Mouse (Mus musculus) fat pad, adult 2 months (tissue): ENCODE results near the gene Pcnx.

Experiments
- DNase-seq: peaks from one replicate; pipeline ENCODE4 v3.0.0-alpha.2; 2011; ENCODE audit warnings: low read depth, low spot score; ENCODE audit errors: extremely low read depth

Pcnx gene

GRCm38 (mm10) chr12:81853543-81853942 lies 6.3 kb upstream of the Pcnx start:
- no peak for DNase-seq

DNA sequence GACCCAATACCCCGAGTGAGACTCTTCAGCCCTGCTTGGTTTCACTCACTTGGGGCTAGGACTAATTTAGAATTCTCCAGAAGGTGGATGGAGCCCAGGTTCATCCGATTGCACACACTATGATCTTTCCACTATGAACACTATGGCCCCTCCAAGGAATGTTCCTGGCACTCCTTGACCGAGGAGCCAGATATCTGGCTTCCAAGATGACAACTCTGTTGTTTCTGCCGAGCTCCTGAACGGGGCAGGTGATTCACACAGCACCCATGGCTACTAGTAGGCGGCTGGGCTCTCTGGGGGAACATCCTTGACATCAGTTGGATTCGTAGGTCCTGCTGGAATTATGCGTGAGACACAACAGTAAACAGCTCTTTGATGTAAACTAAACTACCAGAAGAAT lies 4.8 kb upstream of the Pcnx start:
- no peak for DNase-seq

- peak; percentile 68 for DNase-seq
Measured at GRCm38 (mm10) chr12:81856696-81857095, 3.1 kb upstream of the Pcnx start.

DNA sequence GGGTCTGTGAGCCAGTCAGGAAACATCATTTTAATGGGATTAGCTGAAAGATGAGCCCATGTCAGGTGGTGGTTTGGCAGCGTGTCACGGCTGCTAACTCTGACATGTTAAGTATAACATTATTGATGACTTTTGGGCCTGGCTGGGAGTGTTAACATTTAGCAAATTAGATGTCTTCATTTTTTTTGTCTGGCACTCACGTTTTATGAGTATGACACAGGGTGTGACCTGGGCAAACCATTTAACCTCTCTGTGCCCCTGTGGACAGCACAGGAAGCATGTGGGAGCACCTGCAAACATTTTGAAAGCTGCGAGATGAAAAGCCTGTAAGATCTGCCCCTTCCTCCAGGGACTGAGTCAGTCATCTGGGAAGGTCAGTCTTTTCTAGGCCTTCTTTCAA lies 2.6 kb upstream of the Pcnx start:
- DNase-seq: peak; percentile 47

- DNase-seq: no peak
Measured at GRCm38 (mm10) chr12:81857978-81858569, 1.7 kb upstream of the Pcnx start.

- DNase-seq: no peak
Measured at GRCm38 (mm10) chr12:81860308-81861181, 722 bp downstream of the Pcnx start.

DNA sequence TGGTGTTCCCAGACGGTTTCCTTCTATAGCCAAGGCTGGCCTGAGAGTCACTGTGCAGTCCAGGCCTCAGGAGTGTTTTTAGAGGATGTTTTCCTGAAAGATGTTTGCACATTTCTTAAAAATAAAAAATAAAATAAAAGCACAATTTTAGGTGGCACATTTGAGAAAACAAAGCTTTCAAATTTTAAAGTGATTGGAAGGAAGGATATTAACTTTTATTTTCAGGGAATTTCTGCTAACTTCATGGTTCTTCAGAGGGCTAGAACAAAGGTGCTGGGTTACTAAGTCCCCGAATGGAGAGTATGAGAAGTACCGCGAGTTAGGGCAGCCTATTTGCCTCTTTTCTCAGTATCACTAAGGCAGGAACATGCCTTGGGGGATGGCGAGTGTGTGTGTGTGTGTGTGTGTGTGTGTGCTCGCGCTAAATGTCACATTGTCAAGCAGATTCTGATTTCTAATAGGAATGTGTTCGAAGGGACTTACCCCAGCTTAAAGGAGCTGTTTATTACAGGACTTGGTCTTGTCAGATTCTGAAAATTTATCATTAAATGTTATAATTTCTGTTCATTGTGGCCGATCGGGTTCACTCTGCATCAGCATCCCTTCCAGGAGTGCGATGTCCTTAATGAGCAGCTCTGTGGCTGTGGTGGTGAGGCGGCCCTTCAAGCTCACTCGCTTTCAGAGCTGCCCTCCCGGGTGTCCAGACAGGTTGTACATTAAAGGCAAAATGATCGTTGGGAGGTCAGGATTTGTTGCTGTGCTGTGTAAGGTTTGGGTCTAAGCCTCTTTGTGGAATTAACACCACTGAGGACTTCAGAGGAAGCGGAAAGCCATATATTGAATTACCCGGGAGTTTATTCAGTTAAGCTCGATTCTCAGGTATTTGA lies 1.6 kb downstream of the Pcnx start:
- no peak for DNase-seq

GRCm38 (mm10) chr12:81862351-81862802 lies 2.6 kb downstream of the Pcnx start:
- no peak for DNase-seq

GRCm38 (mm10) chr12:81863949-81864348 lies 4.1 kb downstream of the Pcnx start:
- DNase-seq: no peak

- DNase-seq: no peak
Measured at GRCm38 (mm10) chr12:81865183-81865582, 5.4 kb downstream of the Pcnx start.

GRCm38 (mm10) chr12:81867316-81867715 lies 7.5 kb downstream of the Pcnx start:
- DNase-seq: no peak

- no peak for DNase-seq
Measured at GRCm38 (mm10) chr12:81869205-81869940, 9.6 kb downstream of the Pcnx start.

GRCm38 (mm10) chr12:81873345-81873744 lies 13.5 kb downstream of the Pcnx start:
- no peak for DNase-seq

DNA sequence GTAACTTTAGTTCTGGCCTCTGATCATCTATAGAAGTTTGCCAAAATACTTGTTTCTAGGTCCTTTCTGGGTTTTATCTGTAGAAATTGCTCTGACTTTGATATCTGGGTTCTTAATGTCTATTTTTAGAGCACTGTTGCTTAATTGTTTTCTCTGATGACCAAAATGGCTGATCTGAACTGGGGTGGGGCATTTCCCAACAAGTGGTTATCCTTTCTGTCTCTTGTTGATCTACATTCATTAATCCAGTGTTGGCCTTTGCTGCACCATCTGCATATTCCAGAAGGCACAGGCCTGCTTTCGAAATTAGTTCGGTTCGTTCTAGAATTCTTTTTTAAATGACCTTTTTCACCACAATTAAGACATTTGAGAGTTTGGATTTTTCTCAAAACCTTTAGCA lies 20.3 kb downstream of the Pcnx start:
- no peak for DNase-seq

DNA sequence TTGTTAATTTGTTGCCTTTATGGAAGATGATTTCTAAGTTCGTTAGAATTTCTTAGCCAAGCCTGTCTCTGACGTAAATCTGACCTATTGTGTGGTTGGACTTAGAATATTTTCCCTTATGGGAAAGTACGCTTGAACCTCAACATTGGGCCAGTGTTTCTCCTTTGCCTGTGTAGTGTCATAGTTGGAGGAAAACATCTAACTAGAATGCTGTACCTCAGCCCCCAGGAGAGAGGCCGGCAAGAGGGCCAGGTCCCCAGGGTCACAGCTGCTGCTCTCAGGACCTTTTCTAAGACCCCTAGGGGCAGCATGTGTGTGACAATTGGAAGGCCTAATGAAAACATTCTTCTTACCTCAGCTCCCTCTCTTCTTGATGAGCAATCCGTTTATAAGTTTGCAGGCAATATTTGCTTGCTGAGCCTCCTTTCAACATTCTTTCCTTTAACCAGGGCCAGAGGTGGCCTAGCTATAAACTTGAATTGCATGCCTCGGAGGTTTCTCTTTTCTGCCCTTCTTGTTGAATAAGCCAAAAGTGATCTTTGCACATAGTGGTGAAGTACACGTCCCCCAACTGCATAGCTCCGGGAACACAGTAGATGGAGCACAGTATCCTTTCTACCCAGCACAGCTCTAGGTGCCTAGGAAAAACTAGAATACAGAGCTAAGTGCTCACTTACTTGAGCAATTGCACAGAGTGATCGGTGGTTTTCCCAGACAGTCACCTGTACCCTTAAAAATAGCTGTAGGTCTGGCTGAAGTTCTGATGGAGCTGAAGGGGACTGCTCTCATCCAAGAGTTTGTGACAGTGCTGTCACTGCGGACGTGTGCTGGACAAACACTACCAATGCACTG lies 23.7 kb downstream of the Pcnx start:
- DNase-seq: no peak

DNA sequence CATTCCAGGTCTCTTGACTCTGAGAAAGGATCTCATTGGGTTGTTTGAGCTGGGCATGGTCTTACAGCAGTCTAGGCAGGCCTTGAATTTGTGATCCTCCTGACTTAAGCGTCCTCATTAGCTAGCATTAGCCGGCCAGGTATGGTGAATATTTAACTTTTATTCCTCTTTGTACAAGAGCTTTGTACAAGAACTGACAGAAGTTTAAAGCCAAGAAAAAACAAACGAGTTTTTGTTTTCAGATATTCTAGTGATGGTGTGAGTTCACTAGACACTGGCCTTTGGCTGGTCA lies 24.2 kb downstream of the Pcnx start:
- DNase-seq: no peak

GRCm38 (mm10) chr12:81884983-81885382 lies 25.2 kb downstream of the Pcnx start:
- DNase-seq: no peak

- no peak for DNase-seq
Measured at GRCm38 (mm10) chr12:81885982-81886381, 26.2 kb downstream of the Pcnx start.

DNA sequence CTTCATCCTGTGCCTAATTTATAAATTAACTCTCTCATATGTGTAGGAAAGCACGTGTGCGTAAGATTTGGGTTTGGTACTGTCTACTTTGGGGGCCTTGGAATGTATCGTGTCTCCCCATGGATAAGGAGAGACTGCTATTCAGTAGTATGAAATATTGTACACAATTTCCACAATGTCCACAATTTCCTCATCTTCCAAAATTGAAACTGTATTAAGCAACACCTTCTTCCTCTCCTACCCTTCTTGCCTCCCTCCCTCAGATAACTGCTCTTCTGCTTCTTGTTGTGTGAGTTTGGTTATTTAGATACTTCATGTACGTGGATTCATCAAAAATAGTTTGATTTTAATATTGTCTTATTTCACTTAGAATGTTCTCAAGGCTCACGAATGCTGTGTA lies 29.1 kb downstream of the Pcnx start:
- DNase-seq: no peak

DNA sequence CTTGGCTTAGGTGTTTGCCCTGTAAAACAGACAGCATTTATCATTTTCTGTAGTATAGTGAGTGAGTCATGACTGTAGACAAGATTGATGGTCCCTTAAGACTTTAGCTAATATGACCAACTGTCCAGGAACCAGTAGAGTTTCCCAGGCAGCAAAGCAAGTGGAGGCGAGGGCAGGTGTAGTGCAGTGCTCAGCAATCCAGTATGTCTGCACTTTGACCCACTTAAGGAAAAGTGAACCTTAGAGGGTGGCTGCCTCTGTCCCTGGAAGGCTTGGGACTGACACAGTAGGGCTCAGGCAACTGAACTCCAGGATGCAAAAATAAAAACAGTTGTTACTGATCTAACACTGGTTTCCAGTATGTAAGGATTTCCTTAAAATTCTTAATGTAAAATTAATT lies 32.1 kb downstream of the Pcnx start:
- no peak for DNase-seq
